Mouse (Mus musculus) embryonic fibroblast, embryonic 13.5 days (primary cell): ENCODE data around the gene Prss45.

Experiments used
- CTCF ChIP-seq: IDR thresholded peaks from 2 replicates; pipeline ENCODE4 v1.5.1; 2011; ENCODE audit warnings: mild to moderate bottlenecking, control low read depth, low read length, moderate library complexity, borderline replicate concordance; ENCODE audit not compliant: insufficient read depth
- POLR2A ChIP-seq: IDR thresholded peaks from 2 replicates; pipeline ENCODE4 v1.6.1; 2011; ENCODE audit warnings: low read depth, mild to moderate bottlenecking, control low read depth, low read length, moderate library complexity

- TF ChIP-seq POLR2A = no peak
- no peak for TF ChIP-seq CTCF
Observed at GRCm38 (mm10) chr9:110879191-110879920, 45.0 kb downstream of the Prss45 start, which contains the start of gene Als2cl.
